Mouse (Mus musculus) liver, postnatal 0 days (tissue): ENCODE results near the gene Degs2.

Experiments used
- CTCF ChIP-seq: sonication (generic); IDR thresholded peaks from 2 replicates; pipeline ENCODE4 v1.5.1; 2016; ENCODE audit warnings: antibody characterized with exemption, low read depth
- EP300 ChIP-seq: IDR thresholded peaks from 2 replicates; pipeline ENCODE4 v1.6.1; 2016; ENCODE audit warnings: antibody characterized with exemption, low read depth, mild to moderate bottlenecking

DNA sequence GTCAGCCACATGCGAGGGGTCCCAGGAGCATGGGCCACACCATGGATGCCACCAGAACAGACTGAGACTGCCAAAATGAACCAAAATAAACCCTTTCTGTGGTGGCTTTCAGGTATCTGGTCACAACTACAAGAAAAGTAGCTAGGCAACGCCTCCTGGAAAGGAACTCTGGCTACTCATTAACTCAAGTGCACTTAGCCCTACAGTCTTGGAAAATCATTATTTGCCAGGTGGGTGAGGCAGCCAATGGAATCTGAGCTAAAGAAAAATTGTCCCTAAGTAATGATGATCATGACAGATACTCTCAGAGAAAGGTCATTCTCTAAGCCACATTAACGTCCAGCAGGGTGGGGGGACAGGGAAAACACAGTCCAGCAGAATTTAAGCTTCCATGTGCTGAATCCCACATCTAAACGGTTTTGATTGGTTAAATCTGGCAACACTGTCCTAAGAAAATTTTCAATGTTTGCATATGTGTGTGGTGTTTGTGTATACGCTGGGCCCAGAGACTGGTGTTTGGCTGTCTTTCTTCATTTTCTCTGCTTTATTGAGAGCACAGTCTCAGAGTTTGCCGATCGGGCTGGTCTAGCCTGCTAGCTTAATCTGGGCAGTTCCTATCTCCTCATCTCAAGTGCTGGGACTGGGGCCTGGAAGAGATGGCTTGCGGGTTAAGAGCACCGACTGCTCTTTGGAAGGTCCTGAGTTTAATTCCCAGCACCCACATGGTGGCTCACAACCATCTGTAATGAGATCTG lies 8.9 kb upstream of the Degs2 start:
- TF ChIP-seq CTCF (no peak), EP300 (no peak)
